Mouse (Mus musculus): ENCODE results near the gene Tnpo1. TPM values are rescaled to one million over a fixed set of nuclear protein-coding genes. Genes with fewer than 3 reads are reported as not detected.

Gene Tnpo1
- total RNA-seq, 2 experiments from 2014 or later, result 87.6 to 90.6 TPM

- intact Hi-C loops (cut with DNase I), result loop anchor here (2.0 to 5.0 kb wide), 3 partner anchors 35 to 167 kb away; no protein-coding TSS in a partner anchor
- peak; percentile 80 to 81 for DNase-seq
These were observed 535 bp downstream of the Tnpo1 start for GRCm38 (mm10) chr13:98925486-98926212.

DNA sequence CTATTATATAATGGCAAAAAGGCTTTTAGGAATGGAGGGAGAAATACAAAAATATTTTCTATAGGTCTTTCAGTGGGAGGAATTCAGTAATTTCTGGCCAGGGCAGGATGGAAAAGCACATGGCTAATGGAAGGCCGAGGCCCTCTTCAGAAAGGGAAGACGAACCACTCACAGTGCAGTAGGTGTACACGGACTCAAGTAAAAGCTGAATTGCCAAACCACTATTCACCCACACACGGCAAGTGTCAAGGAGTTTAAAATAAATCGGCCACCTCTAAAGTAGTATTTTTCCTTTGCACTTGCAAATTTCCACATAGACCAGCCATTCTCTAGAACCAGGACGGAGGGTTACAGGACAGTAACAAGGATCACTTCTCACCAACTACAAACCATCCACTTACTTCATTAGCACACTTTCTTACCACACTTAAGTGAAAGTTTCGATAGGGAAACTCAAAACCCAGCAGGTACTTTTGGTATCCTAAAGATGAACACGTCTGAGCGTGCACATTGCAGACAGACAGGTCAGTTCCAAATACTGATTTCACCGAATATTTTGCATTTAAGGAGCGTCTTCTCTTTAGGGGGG, 1.2 kb downstream of the Tnpo1 start:
- intact Hi-C loops (cut with DNase I), result loop anchor here (2.0 to 5.0 kb wide), 3 partner anchors 34 to 167 kb away; no protein-coding TSS in a partner anchor
- DNase-seq, result peak in 1 of 2 experiments; percentile 27

- no peak for DNase-seq
- intact Hi-C loops (cut with DNase I), result no loop called here
These were observed 3.4 kb downstream of the Tnpo1 start for GRCm38 (mm10) chr13:98922806-98923205.

GRCm38 (mm10) chr13:98921276-98921675, 4.9 kb downstream of the Tnpo1 start:
- intact Hi-C loops (cut with DNase I), result no loop called here
- DNase-seq, result no peak

GRCm38 (mm10) chr13:98920300-98920699, 5.9 kb downstream of the Tnpo1 start:
- DNase-seq, result no peak
- intact Hi-C loops (cut with DNase I), result no loop called here

DNA sequence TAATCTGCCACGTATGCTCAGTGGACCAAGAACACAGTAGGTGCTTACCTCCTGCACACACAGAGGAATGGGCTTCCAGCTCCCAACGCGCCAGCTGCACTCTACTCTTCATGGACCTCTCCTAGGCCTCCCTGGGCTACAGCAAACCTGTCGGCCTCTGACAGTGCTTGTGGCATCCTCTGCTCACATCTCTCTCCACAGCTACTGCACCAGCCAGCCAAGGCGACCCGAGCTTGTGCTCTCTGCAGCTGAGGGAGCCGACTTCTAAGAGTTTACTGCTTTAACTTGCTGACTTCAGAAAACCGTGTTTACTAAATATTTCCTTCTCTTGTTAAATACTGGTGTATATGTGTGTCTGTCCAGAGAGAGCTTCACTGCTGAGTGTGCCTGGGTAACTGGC, 6.5 kb downstream of the Tnpo1 start:
- no peak for DNase-seq
- intact Hi-C loops (cut with DNase I), result no loop called here

- intact Hi-C loops (cut with DNase I), result no loop called here
- DNase-seq, result no peak
These were observed 8.3 kb downstream of the Tnpo1 start for GRCm38 (mm10) chr13:98917851-98918250.

- intact Hi-C loops (cut with DNase I), result no loop called here
- no peak for DNase-seq
These were observed 10.6 kb downstream of the Tnpo1 start for GRCm38 (mm10) chr13:98915591-98915990.

DNA sequence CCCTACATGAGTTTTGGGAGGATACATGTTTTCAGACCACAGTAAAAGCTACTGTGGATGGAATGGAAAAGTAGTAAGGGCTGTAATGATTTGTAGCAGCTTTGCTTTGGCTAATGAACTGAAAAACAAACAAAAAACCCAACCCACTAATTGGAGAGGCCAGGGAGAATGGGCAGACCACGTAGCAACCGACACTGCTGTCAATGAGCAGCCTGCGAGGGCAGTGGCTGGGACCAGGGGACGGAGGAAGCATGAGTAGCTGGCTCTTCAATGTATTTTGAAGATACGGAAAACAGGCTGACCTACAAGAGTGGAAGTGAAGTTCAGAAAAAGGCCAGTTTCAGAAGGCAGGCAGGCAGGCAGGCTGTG, 11.4 kb downstream of the Tnpo1 start:
- intact Hi-C loops (cut with DNase I), result no loop called here

DNA sequence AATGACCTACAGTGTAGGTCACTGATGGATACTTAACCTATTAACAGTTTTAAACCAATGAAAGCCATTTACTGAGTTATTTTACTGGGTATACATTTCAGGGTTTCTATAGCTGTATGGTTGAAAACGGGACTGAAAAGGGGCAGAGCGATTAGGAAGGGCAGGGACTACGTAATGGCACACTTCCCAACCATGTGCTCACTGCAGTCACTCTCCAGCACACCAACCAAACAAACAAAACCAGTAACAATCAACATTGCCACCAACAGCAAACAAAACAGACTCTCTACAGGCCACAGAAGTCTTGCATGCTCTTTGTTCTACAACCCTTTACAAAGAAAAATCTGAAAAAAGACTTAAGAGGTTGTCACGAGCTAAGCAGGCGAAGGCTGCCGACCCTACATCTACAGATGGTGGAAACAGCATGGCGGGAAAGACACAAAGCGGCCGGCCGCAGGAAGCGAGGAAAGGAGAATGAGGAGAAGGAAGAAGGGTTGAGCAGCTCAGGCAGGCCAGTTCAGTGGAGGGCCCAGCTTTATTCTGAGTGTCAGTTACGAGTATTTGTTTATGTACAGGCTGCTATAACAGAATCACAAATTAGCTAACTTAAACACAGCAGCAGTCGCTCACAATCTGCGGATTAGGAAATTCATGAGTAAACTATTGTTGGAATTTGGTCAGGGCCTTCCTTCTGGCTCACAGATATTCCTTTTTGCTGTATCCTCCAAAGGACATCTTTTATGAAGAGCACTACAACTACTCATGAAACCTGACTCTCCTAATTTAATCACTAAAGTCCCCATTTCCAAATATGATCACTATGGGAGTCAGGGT, 12.0 kb downstream of the Tnpo1 start:
- intact Hi-C loops (cut with DNase I), result no loop called here
- no peak for DNase-seq

More for the DNA sequence above, 11.4 kb downstream of the Tnpo1 start:
- DNase-seq, result no peak

- no peak for DNase-seq
- intact Hi-C loops (cut with DNase I), result no loop called here
These were observed 13.0 kb downstream of the Tnpo1 start for GRCm38 (mm10) chr13:98913196-98913595.

DNA sequence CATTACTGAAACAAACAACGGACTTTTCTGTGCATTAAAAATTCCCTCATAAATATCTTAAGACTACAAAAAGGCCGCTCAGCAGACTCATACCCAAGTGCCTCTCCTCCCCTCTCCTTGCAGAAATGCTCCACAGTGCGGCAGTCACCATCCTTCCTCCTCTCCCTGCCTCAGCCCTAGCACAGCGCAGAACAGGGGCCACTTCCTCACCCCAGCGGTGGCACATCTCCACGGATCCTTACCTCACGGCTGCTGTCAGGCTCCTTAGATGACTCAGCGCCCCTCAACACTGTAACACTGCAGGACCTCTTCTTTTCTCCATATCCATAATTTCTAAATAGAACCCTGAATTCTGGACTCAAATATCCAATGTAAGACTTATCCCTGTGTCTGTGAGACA, 13.6 kb downstream of the Tnpo1 start:
- no peak for DNase-seq
- intact Hi-C loops (cut with DNase I), result no loop called here

DNA sequence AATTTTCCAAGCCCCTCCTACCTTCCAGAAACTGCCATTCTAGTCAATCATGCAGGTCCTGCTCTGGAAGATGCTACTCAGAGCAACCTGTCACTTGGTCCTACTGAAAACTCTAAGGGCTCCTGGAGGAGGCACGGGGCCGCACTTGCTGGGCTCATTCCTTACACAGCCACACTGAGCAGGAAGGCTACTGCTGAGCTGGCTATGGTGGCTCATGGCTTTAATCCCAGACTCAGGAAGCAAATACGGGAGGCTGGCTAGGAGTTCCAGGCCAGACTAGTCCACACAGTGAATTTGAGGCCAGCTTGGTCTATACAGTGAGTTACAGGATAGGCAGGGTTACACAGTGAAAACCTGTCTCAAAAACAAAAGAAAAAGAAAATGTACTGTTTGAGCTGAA, 15.4 kb downstream of the Tnpo1 start:
- intact Hi-C loops (cut with DNase I), result no loop called here
- DNase-seq, result no peak

- intact Hi-C loops (cut with DNase I), result no loop called here
- DNase-seq, result no peak
These were observed 21.6 kb downstream of the Tnpo1 start for GRCm38 (mm10) chr13:98904608-98905007.

DNA sequence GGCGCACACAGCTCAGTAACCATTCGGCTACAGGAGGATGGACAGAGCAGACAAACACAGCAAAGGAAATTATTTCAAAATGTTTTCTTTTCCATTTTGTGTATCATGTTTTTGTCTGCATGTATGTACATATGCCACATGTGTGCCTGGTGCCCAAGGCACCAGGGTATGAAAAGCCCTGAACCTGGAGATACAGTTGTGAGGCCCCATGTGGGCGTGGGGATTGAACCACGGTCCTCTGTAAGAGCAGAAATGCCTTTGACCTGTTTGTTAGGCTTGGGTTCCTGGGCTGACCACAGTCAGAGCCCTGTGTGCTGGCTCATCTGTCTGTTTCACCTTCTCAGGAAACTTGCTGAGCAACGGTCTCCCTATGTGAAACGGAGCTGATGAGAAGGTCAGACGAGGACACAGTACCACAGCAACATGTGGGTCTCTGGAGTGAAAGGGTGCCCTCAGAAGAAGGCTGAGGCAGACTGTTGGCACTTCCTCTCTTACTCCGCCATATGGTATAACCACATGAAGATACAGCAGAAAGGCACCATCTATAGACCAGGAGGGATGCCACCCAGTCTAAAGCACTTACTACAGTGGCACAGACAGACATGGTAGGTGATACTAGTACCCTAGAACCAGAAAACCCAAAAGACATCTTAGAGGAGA, 23.7 kb downstream of the Tnpo1 start:
- intact Hi-C loops (cut with DNase I), result no loop called here
- DNase-seq, result no peak

GRCm38 (mm10) chr13:98899550-98899949, 26.6 kb downstream of the Tnpo1 start:
- intact Hi-C loops (cut with DNase I), result no loop called here
- DNase-seq, result no peak

DNA sequence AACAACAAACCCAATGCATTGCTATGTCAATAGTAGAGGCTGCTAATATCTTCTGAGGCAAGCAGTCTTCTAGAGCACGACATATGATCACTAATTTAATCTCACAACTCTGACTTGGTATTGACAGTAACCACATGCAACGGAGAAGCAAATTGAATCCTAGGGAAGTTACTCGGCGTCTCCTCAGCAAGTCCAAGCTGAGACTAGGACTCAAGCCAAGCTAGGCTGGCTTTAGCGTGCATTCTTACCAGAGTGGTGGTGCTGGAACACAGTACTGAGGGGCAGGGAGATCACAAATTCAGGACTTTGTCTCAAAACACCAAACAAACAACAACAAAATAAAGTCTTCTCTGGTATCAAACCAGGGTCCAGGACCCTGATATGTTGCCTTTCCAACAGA, 28.6 kb downstream of the Tnpo1 start:
- intact Hi-C loops (cut with DNase I), result no loop called here
- DNase-seq, result peak in 1 of 2 experiments; percentile 33

- no peak for DNase-seq
- intact Hi-C loops (cut with DNase I), result no loop called here
These were observed 29.6 kb downstream of the Tnpo1 start for GRCm38 (mm10) chr13:98896434-98897126.

- no peak for DNase-seq
- intact Hi-C loops (cut with DNase I), result no loop called here
These were observed 30.2 kb downstream of the Tnpo1 start for GRCm38 (mm10) chr13:98896013-98896412.

DNA sequence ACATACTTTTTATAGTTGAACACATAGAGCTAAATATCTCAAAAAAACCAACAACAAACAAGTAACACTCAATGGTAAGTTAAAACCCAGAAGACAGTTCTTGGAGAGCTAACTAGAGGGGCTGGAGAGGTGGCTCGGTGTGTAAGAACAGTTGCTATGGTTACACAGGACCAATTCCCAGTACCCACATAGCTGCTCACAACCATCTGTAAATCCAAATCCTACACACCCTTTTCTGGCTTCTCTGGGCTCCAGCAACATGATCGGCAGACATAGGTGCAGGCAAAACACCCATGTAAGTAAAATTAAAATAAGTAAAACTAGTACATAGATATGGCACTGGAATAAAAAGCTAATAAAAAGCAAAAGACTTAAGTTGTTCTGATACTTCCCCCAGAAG, 31.3 kb downstream of the Tnpo1 start:
- no peak for DNase-seq
- intact Hi-C loops (cut with DNase I), result no loop called here
